Mouse (Mus musculus) gastrocnemius, postnatal 25 days (tissue): ENCODE measurements around the gene Tbx21. TPM values are rescaled to one million over a fixed set of nuclear protein-coding genes. Genes with fewer than 3 reads are reported as not detected.

Experiments used
- microRNA-seq, 2 experiments: library from miRNA; unstranded; fragments of <30 nt; microRNA quantifications; one replicate each; pipeline ENCODE4 v1.2.0; 2021; ENCODE audit warnings: borderline replicate concordance in 2 of 2
- total RNA-seq, 2 experiments: library from RNA; stranded (reverse); gene quantifications; 1 replicate in 1 of 2; 2 replicates in 1 of 2; pipeline ENCODE4 v1.2.3; 2021

Tbx21 gene
- total RNA-seq, 2 experiments from 2014 or later, result 0.41 to 0.86 TPM

Small RNA genes lying within 50 kb of the gene (microRNA-seq; reads per million reads assigned to microRNA genes)
- gene Mir7235 (0 reads per million in 2 experiments), gene Mir8103 (0.74 to 0.79 reads per million in 2 experiments)

Other genes starting within 250 kb of the Tbx21 start
- gene Cdk5rap3, start 198.8 kb downstream of the Tbx21 start, total RNA-seq, result 10 to 100 TPM; 22.3 to 23.0 TPM
- gene Prr15l, start 187.2 kb downstream of the Tbx21 start, total RNA-seq, result not detected
- gene Pnpo, start 171.3 kb downstream of the Tbx21 start, total RNA-seq, result 1 to 10 TPM; 7.0 to 8.3 TPM
- gene Sp2, start 132.4 kb downstream of the Tbx21 start, total RNA-seq, result 1 to 10 TPM; 8.9 to 9.0 TPM
- gene Sp6, start 101.9 kb downstream of the Tbx21 start, total RNA-seq, result under 1 TPM in 1 of 2 experiments, not detected in 1; 0.10 TPM
- gene Scrn2, start 85.4 kb downstream of the Tbx21 start, total RNA-seq, result 1 to 10 TPM; 9.3 to 9.4 TPM
- gene Lrrc46, start 73.9 kb downstream of the Tbx21 start, total RNA-seq, result under 1 TPM in 1 of 2 experiments, not detected in 1; 0.27 TPM
- gene Mrpl10, start 73.8 kb downstream of the Tbx21 start, total RNA-seq, result 10 to 100 TPM; 37.6 to 43.0 TPM
- 1 to 10 TPM; 2.5 to 3.2 TPM for gene Osbpl7, start 64.7 kb downstream of the Tbx21 start, total RNA-seq
- 1 to 10 TPM; 4.6 to 4.9 TPM for gene Tbkbp1, start 36.2 kb upstream of the Tbx21 start, total RNA-seq
- 10 to 100 TPM; 48.9 to 53.5 TPM for gene Kpnb1, start 72.5 kb upstream of the Tbx21 start, total RNA-seq
- gene Npepps, start 165.3 kb upstream of the Tbx21 start, total RNA-seq, result 10 to 100 TPM; 49.7 to 60.0 TPM
- gene Mrpl45, start 200.4 kb upstream of the Tbx21 start, total RNA-seq, result 10 to 100 TPM; 34.3 to 41.6 TPM
- under 1 TPM in 1 of 2 experiments, not detected in 1; 0.03 TPM for gene Gpr179, start 236.7 kb upstream of the Tbx21 start, total RNA-seq
- 10 to 100 TPM; 38.9 to 39.2 TPM for gene Socs7, start 247.2 kb upstream of the Tbx21 start, total RNA-seq